Mouse (Mus musculus) lung, postnatal 0 days (tissue): ENCODE data around the gene Crabp2.

Experiments
- CTCF ChIP-seq: IDR thresholded peaks from 2 replicates; pipeline ENCODE4 v1.5.1; 2016; ENCODE audit warnings: antibody characterized with exemption, mild to moderate bottlenecking
- EP300 ChIP-seq: IDR thresholded peaks from 2 replicates; pipeline ENCODE4 v1.6.1; 2016; ENCODE audit warnings: antibody characterized with exemption, mild to moderate bottlenecking, control low read depth

DNA sequence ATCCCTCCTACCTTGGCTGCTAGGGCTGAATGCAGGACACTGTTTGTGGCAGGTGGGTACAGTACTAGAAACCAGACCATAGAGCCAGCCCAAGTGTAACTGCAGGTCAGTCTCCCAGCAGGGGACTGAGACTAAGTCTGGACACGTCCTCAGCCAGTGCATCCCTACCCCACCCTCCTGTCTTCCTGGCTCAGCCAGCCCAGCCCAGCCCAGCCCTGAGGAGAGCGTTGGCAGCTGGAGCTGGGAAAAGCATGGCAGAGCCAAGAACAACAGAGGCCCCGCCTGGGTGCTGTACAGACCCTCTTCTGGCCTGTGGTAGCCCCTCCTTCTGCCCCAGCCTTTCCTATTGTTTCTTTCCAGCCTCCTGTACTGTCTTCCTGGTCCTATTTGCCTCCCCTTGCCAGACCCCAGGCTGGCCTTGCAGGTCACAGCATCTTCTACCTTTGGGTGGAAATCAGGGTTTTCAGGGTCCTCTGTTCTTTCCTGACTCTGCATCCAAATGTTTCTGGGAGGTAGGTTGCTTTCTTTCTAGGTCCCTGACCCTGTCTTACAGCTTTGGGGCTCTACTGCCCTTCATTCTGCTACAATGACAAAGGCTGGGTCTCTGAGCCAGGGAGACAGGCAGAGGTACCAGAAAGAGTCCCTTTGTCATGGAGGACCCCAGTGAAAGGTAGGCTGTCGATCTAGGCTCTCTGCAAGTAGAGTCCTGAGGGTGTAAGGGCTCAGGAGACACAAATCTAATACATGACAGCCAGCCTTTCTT lies 3.4 kb upstream of the Crabp2 start:
- TF ChIP-seq CTCF (no peak), EP300 (no peak)
